Mouse (Mus musculus) urinary bladder, postnatal 36 days (tissue): Measurements from ENCODE around the gene Ntsr1.

Source experiments
- DNase-seq, 2 experiments: peaks; one replicate each; pipeline ENCODE4 v3.0.0; 2022; ENCODE audit warnings: low spot score in 2 of 2, mixed read lengths in 1 of 2

Gene Ntsr1

GRCm38 (mm10) chr2:180499741-180500140 lies at the start of gene Ntsr1:
Ntsr1 (plus strand) TSS chr2:180499976.
- DNase-seq: no peak

GRCm38 (mm10) chr2:180450529-180450928 lies 49.2 kb upstream of the Ntsr1 start:
- no peak for DNase-seq

- DNase-seq: peak; percentile 63 to 81
Measured at GRCm38 (mm10) chr2:180455723-180456698, 43.8 kb upstream of the Ntsr1 start, which contains the start of gene Slco4a1. Slco4a1 (plus strand) TSS chr2:180456245.

- DNase-seq: no peak
Measured at GRCm38 (mm10) chr2:180456705-180457104, 43.1 kb upstream of the Ntsr1 start.

- no peak for DNase-seq
Measured at GRCm38 (mm10) chr2:180457680-180458079, 42.1 kb upstream of the Ntsr1 start.

GRCm38 (mm10) chr2:180459437-180459836 lies 40.3 kb upstream of the Ntsr1 start:
- no peak for DNase-seq

GRCm38 (mm10) chr2:180460801-180461200 lies 39.0 kb upstream of the Ntsr1 start:
- no peak for DNase-seq

- no peak for DNase-seq
Measured at GRCm38 (mm10) chr2:180462593-180462992, 37.2 kb upstream of the Ntsr1 start.

- DNase-seq: no peak
Measured at GRCm38 (mm10) chr2:180466505-180466904, 33.3 kb upstream of the Ntsr1 start.

- no peak for DNase-seq
Measured at GRCm38 (mm10) chr2:180468871-180469270, 30.9 kb upstream of the Ntsr1 start.

GRCm38 (mm10) chr2:180469768-180470167 lies 30.0 kb upstream of the Ntsr1 start:
- no peak for DNase-seq

GRCm38 (mm10) chr2:180472306-180473079 lies 27.3 kb upstream of the Ntsr1 start:
- no peak for DNase-seq

GRCm38 (mm10) chr2:180473080-180473440 lies 26.7 kb upstream of the Ntsr1 start:
- no peak for DNase-seq

GRCm38 (mm10) chr2:180474864-180475263 lies 24.9 kb upstream of the Ntsr1 start:
- DNase-seq: no peak

- no peak for DNase-seq
Measured at GRCm38 (mm10) chr2:180482274-180482673, 17.5 kb upstream of the Ntsr1 start.

- DNase-seq: no peak
Measured at GRCm38 (mm10) chr2:180484882-180485281, 14.9 kb upstream of the Ntsr1 start.

- no peak for DNase-seq
Measured at GRCm38 (mm10) chr2:180485306-180485705, 14.5 kb upstream of the Ntsr1 start.

- no peak for DNase-seq
Measured at GRCm38 (mm10) chr2:180488210-180488751, 11.5 kb upstream of the Ntsr1 start.

- no peak for DNase-seq
Measured at GRCm38 (mm10) chr2:180495906-180496305, 3.9 kb upstream of the Ntsr1 start.

- DNase-seq: no peak
Measured at GRCm38 (mm10) chr2:180500726-180501125, 950 bp downstream of the Ntsr1 start.

- no peak for DNase-seq
Measured at GRCm38 (mm10) chr2:180501217-180501967, 1.6 kb downstream of the Ntsr1 start.

- no peak for DNase-seq
Measured at GRCm38 (mm10) chr2:180506281-180506680, 6.5 kb downstream of the Ntsr1 start.
